Mouse (Mus musculus): ENCODE results near the gene Olfr484.
"Not testable (repeated sequence)": the region's sequence is repeated elsewhere in the genome, so short reads cannot be mapped to it uniquely, and the experiment has no call there.

- TF ChIP-seq CTCF (IDR thresholded peaks at IDR 0.05; ENCODE audit: low read depth); EP300 (optimal IDR thresholded peaks at IDR 0.05): not testable (repeated sequence)
Observed at GRCm38 (mm10) chr7:108172642-108173041, 45.4 kb upstream of the Olfr484 start, which contains the start of gene Olfr486.
